Mouse (Mus musculus) limb, embryonic 11.5 days (tissue): ENCODE data around the gene Sigirr. TPM values are rescaled to one million over a fixed set of nuclear protein-coding genes. Genes with fewer than 3 reads are reported as not detected.

Experiments used
- ATAC-seq: fragments of 200-750 bp; cut with Nextera tagmentation; 2 replicates; pipeline ENCODE4 v1.8.0; 2017; ENCODE audit warnings: low read depth; ENCODE audit not compliant: insufficient number of reproducible peaks, low FRiP score, low TSS enrichment
- DNase-seq: peaks from one replicate; pipeline ENCODE4 v3.0.0-alpha.2; 2015; ENCODE audit warnings: low spot score
- H3K27ac ChIP-seq: fragments of 300-500 bp; sonication (generic); replicated peaks from 2 replicates; pipeline ENCODE4 v1.5.1; 2014; ENCODE audit warnings: low read depth, mild to moderate bottlenecking, low read length
- H3K27me3 ChIP-seq: fragments of 300-500 bp; sonication (generic); 2 replicates; pipeline ENCODE4 v1.6.1; 2014; ENCODE audit warnings: mild to moderate bottlenecking, low read length, mixed read lengths; ENCODE audit not compliant: control insufficient read depth, insufficient read depth
- H3K36me3 ChIP-seq: fragments of 300-500 bp; sonication (generic); 2 replicates; pipeline ENCODE4 v1.6.1; 2014; ENCODE audit warnings: mild to moderate bottlenecking, low read length, moderate library complexity, mixed read lengths; ENCODE audit not compliant: control insufficient read depth, insufficient read depth
- H3K4me1 ChIP-seq: fragments of 300-500 bp; sonication (generic); 2 replicates; pipeline ENCODE4 v1.6.1; 2014; ENCODE audit warnings: low read length, mixed read lengths; ENCODE audit not compliant: control insufficient read depth, insufficient read depth
- H3K4me2 ChIP-seq: fragments of 300-500 bp; sonication (generic); 2 replicates; pipeline ENCODE4 v1.6.1; 2014; ENCODE audit warnings: low read depth, mild to moderate bottlenecking, moderate library complexity; ENCODE audit not compliant: severe bottlenecking
- H3K4me3 ChIP-seq: fragments of 300-500 bp; sonication (generic); 2 replicates; pipeline ENCODE4 v1.5.1; 2014; ENCODE audit warnings: low read depth, low read length
- H3K9ac ChIP-seq: fragments of 300-500 bp; sonication (generic); 2 replicates; pipeline ENCODE4 v1.6.1; 2014; ENCODE audit warnings: mild to moderate bottlenecking, low read length
- H3K9me3 ChIP-seq: fragments of 300-500 bp; sonication (generic); 2 replicates; pipeline ENCODE4 v1.6.1; 2016; ENCODE audit warnings: low read length; ENCODE audit not compliant: control insufficient read depth
- WGBS: fragments of 180-500 bp; shearing (Covaris S2); extraction: QIAGEN DNeasy Blood & Tissue Kit; methylation state at CpG from one replicate; pipeline ENCODE4 v1.1.7; 2014; 5-methylcytosine and 5-hydroxymethylcytosine counted together
- polyA plus RNA-seq: library from polyadenylated mRNA; unstranded; fragments of >200 nt; fragmentation: Nextera tagmentation; extraction: Ambion mirVana; gene quantifications from 2 replicates; pipeline ENCODE4 v1.2.1, GENCODE M21; 2014

Gene Sigirr
- 1.9 and 2.8 TPM in 2 replicates for polyA plus RNA-seq

DNA sequence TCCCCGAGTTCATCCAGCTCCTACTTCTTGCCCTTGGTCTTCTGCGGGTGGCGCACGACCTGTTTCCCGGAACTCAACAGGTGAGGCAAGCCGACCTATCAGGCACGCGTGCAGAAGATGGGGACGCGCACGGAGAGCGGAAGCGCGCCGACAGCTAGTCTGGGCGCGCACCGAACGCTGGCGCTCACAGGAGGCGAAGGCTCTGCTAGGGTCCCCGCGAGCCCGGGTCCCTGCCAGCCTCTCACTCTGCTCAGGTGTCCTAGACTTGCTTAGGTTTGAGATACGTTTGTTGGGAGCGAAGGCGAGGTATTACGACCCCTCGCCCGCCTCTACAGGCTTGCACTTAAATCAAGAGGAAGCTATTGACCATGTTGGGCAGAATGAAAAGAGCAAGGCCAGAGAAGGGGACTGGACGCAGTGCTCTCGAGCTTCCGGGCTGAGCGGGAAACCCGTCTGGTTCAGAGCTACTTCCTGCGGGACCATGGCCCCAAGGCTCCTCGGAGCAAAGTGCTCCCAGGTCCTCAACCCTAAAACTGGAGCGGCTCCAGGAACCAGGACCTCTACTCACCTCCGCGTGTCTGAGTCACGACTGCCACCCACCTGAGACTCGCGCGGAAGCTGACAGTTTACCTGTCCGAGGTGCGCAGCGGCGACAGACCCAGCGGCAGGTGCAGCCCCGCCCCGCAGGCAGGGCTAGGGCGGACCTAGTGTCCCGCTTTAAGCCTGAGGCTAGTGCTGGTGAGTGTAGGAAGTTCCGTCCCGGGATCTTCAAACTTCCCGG, at the start of gene Sigirr:
Sigirr (minus strand) TSS at position 662 of the 781 bp plus-strand sequence.
- ATAC-seq = no peak
- Histone ChIP-seq H3K27ac (no peak within 1 kb of the TSS), H3K27me3 (peaks cover 28% of the 10 kb centered on the region)

DNA sequence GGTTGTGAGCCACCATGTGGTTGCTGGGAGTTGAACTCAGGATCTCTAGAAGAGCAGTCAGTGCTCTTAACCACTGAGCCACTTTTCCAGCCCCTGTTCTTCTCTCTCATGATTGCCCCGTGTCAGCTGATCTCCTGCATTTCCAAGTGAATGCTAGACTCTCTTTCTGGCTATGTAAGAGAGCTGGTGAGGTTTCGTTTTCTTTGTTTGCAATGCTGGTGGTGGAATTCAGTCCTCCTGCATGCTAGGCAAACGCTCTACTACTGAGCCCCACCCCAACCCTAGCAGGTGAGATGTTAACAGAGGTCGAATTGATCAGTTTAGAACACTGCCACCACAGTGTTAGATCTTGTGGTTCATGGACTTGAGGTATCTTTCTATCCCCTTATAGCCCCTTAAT, 48.3 kb upstream of the Sigirr start:
- no peaks in the 10 kb centered on the region for H3K4me1 ChIP-seq
- H3K27ac ChIP-seq = no peak overlapping the region
- DNase-seq (no peak), ATAC-seq (no peak)
- H3K4me3 ChIP-seq = no peak overlapping the region
- H3K27me3 ChIP-seq = no peaks in the 10 kb centered on the region
- H3K4me2 ChIP-seq = no peak overlapping the region
- no peaks in the 10 kb centered on the region for H3K9me3 ChIP-seq
- WGBS = 75% methylated on average over 4 of the region's 4 CpGs
- no peak overlapping the region for H3K9ac ChIP-seq
- H3K36me3 ChIP-seq = peaks cover 23% of the 10 kb centered on the region

More for the DNA sequence above, at the start of gene Sigirr:
- H3K4me1 ChIP-seq = no peaks in the 10 kb centered on the region
- H3K36me3 ChIP-seq = no peaks in the 10 kb centered on the region
- DNase-seq = peak; percentile 62
- H3K4me3 ChIP-seq = peak within 1 kb of the TSS; percentile 31
- H3K4me2 ChIP-seq = peak within 1 kb of the TSS; percentile 62
- no peaks in the 10 kb centered on the region for H3K9me3 ChIP-seq
- H3K9ac ChIP-seq = no peak within 1 kb of the TSS
- WGBS = under 1% methylated on average over 56 of the region's 56 CpGs

GRCm38 (mm10) chr7:141147044-141147443, 46.7 kb upstream of the Sigirr start:
- ATAC-seq (no peak), DNase-seq (no peak)
- no peak overlapping the region for H3K4me3 ChIP-seq
- H3K36me3 ChIP-seq = peaks cover 17% of the 10 kb centered on the region
- H3K9me3 ChIP-seq = no peaks in the 10 kb centered on the region
- H3K27ac ChIP-seq = no peak overlapping the region
- 92% methylated on average over 6 of the region's 6 CpGs for WGBS
- no peaks in the 10 kb centered on the region for H3K4me1 ChIP-seq
- H3K4me2 ChIP-seq = no peak overlapping the region
- no peak overlapping the region for H3K9ac ChIP-seq
- H3K27me3 ChIP-seq = no peaks in the 10 kb centered on the region

DNA sequence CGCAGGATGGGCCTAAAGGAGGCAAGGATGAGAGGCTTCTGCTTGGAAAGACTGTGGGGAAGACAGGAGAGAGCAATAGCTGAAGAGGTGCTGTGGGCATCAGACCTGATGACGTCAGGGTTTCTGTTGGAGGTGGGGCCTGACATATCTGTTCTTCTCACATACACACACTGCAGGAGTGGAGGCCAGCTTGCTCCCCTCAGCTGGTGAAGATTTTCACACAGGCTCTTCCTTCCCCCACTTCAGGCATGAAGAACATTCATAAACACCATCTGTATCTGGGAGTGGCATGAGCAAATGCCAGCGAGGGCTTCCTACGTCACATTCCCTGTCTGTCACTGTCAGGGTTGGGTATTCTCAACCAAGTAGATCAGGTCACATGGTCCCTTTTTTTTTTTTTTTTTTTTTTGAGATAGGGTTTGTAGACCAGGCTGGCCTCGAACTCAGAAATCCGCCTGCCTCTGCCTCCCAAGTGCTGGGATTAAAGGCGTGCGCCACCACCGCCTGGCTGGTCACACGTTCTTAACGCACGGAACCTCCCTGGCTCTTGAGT, 45.7 kb upstream of the Sigirr start:
- no peak overlapping the region for H3K27ac ChIP-seq
- no peak for DNase-seq
- no peak overlapping the region for H3K4me3 ChIP-seq
- no peak overlapping the region for H3K4me2 ChIP-seq
- peaks cover 13% of the 10 kb centered on the region for H3K36me3 ChIP-seq
- H3K9me3 ChIP-seq = no peaks in the 10 kb centered on the region
- H3K9ac ChIP-seq = no peak overlapping the region
- no peaks in the 10 kb centered on the region for H3K4me1 ChIP-seq
- no peaks in the 10 kb centered on the region for H3K27me3 ChIP-seq
- WGBS = 92% methylated on average over 12 of the region's 12 CpGs
- ATAC-seq = no peak

GRCm38 (mm10) chr7:141145403-141145802, 45.0 kb upstream of the Sigirr start:
- Histone ChIP-seq H3K36me3 (peaks cover 13% of the 10 kb centered on the region), H3K27ac (no peak overlapping the region), H3K9ac (no peak overlapping the region), H3K4me3 (no peak overlapping the region), H3K9me3 (no peaks in the 10 kb centered on the region), H3K4me2 (no peak overlapping the region), H3K27me3 (no peaks in the 10 kb centered on the region), H3K4me1 (no peaks in the 10 kb centered on the region)
- ATAC-seq (no peak), DNase-seq (no peak)
- WGBS = 83% methylated on average over 1 of the region's 1 CpGs

- DNase-seq = no peak
- Histone ChIP-seq H3K9me3 (no peaks in the 10 kb centered on the region), H3K4me3 (no peak overlapping the region), H3K27me3 (no peaks in the 10 kb centered on the region), H3K9ac (no peak overlapping the region), H3K4me1 (no peaks in the 10 kb centered on the region), H3K36me3 (peaks cover 11% of the 10 kb centered on the region), H3K27ac (no peak overlapping the region), H3K4me2 (no peak overlapping the region)
- WGBS = 92% methylated on average over 3 of the region's 3 CpGs
- ATAC-seq = no peak
These were observed 44.3 kb upstream of the Sigirr start for GRCm38 (mm10) chr7:141144650-141145049.

GRCm38 (mm10) chr7:141143861-141144260, 43.5 kb upstream of the Sigirr start:
- Histone ChIP-seq H3K27ac (no peak overlapping the region), H3K27me3 (no peaks in the 10 kb centered on the region), H3K9me3 (no peaks in the 10 kb centered on the region), H3K36me3 (peaks cover 13% of the 10 kb centered on the region), H3K9ac (no peak overlapping the region), H3K4me1 (no peaks in the 10 kb centered on the region), H3K4me3 (no peak overlapping the region), H3K4me2 (no peak overlapping the region)
- 96% methylated on average over 2 of the region's 2 CpGs for WGBS
- no peak for DNase-seq
- ATAC-seq = no peak

DNA sequence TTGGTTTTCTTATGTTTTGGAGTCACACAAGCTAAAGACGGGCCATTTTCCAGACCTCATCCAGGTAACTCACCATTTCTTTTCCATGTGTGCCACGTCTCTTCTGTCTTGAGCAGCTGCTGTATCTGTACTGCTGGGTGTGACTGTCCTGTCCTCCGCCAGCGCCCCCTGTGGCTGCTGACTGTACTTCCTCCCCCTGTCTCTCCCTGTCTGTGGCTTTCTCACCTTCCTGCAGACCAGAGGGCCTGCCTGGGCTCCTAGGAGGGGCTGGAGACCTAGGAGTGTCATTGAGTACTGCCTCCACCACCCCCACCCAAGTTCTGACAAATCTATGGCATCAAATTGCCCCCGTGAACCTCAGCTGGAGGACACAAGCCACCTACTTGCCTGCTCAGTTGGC, 42.7 kb upstream of the Sigirr start:
- DNase-seq = peak; percentile 51

More for the DNA sequence above, 42.7 kb upstream of the Sigirr start:
- Histone ChIP-seq H3K4me2 (no peak overlapping the region), H3K9me3 (no peaks in the 10 kb centered on the region), H3K4me1 (no peaks in the 10 kb centered on the region), H3K27ac (no peak overlapping the region), H3K4me3 (no peak overlapping the region), H3K36me3 (peaks cover 13% of the 10 kb centered on the region), H3K27me3 (no peaks in the 10 kb centered on the region), H3K9ac (no peak overlapping the region)
- ATAC-seq = no peak
- WGBS = 50% methylated on average over 5 of the region's 5 CpGs
